27 mouse cellular contexts compared by ENCODE assay signal in genomic region chr15:90896480-90896879, GRCm38 (mm10).
DNase-seq lines count a peak whose midpoint lies in the region; ATAC-seq and TF ChIP-seq lines count a peak whose summit lies in the region.
"Had no signal": no experiment of that assay in that cellular context is flagged by ENCODE, and none has a peak within 500 bp of the region (broad histone marks: within the 10 kb centered on the region; RNA-seq: fewer than 3 reads in every experiment).

No protein-coding gene starts in this region.

- H3K36me3 ChIP-seq in heart, postnatal 0 days (replicated peaks; ENCODE audit: control insufficient read depth, insufficient read depth, low read length), result no peaks in the 10 kb centered on the region
- H3K36me3 ChIP-seq in liver, embryonic 15.5 days (replicated peaks), result no peaks in the 10 kb centered on the region
- H3K36me3 ChIP-seq in liver, embryonic 12.5 days, result no peaks in the 10 kb centered on the region
- H3K36me3 ChIP-seq in megakaryocyte, embryonic 14.5 days (replicated peaks; ENCODE audit: low read length), result no peaks in the 10 kb centered on the region
- no peaks in the 10 kb centered on the region for H3K36me3 ChIP-seq in liver, postnatal 0 days (replicated peaks; ENCODE audit: insufficient read depth, low read length)
- H3K36me3 ChIP-seq in kidney, embryonic 15.5 days, result no peaks in the 10 kb centered on the region
- H3K36me3 ChIP-seq: embryonic facial prominence, embryonic 10.5 days; embryonic facial prominence, embryonic 13.5 days; forebrain, embryonic 12.5 days; forebrain, embryonic 15.5 days; hindbrain, embryonic 10.5 days; hindbrain, embryonic 13.5 days had no signal

- H3K4me3 ChIP-seq in heart, postnatal 0 days (ENCODE audit: low read depth, low read length), result no peak overlapping the region
- H3K4me3 ChIP-seq in liver, embryonic 15.5 days (replicated peaks), result no peak overlapping the region
- H3K4me3 ChIP-seq in liver, embryonic 12.5 days, result no peak overlapping the region
- peak overlapping the region; percentile 55 for H3K4me3 ChIP-seq in megakaryocyte, embryonic 14.5 days (replicated peaks)
- H3K4me3 ChIP-seq in liver, postnatal 0 days (ENCODE audit: low read depth, low read length), result no peak overlapping the region
- H3K4me3 ChIP-seq in kidney, embryonic 15.5 days (replicated peaks), result no peak overlapping the region
- H3K4me3 ChIP-seq: embryonic facial prominence, embryonic 10.5 days; embryonic facial prominence, embryonic 13.5 days; erythroblast, embryonic 14.5 days; forebrain, embryonic 12.5 days; forebrain, embryonic 15.5 days; hindbrain, embryonic 10.5 days; hindbrain, embryonic 13.5 days had no signal

- no peak for TF ChIP-seq CTCF in heart, postnatal 0 days (IDR thresholded peaks at IDR 0.05; ENCODE audit: low read depth)
- TF ChIP-seq CTCF in liver, postnatal 0 days (IDR thresholded peaks at IDR 0.05; ENCODE audit: low read depth), result no peak

- no peak for TF ChIP-seq EP300 in heart, postnatal 0 days (IDR thresholded peaks at IDR 0.05; ENCODE audit: low read depth)
- no peak for TF ChIP-seq EP300 in liver, postnatal 0 days (IDR thresholded peaks at IDR 0.05; ENCODE audit: low read depth)

- H3K9ac ChIP-seq in heart, postnatal 0 days (replicated peaks; ENCODE audit: low read depth, low read length), result no peak overlapping the region
- no peak overlapping the region for H3K9ac ChIP-seq in liver, embryonic 15.5 days
- H3K9ac ChIP-seq in liver, embryonic 12.5 days, result no peak overlapping the region
- H3K9ac ChIP-seq in liver, postnatal 0 days (replicated peaks), result no peak overlapping the region
- no peak overlapping the region for H3K9ac ChIP-seq in kidney, embryonic 15.5 days
- H3K9ac ChIP-seq: embryonic facial prominence, embryonic 13.5 days; forebrain, embryonic 12.5 days; forebrain, embryonic 15.5 days; hindbrain, embryonic 13.5 days had no signal

- ATAC-seq in heart, postnatal 0 days (ENCODE audit: insufficient read depth, low read depth), result peak; percentile 14; the same call in 1 of the 2 replicates
- peak; percentile 62 for ATAC-seq in liver, embryonic 15.5 days (ENCODE audit: insufficient read depth)
- no peak for ATAC-seq in liver, embryonic 12.5 days
- ATAC-seq in megakaryocyte, adult 5-6 weeks (ENCODE audit: poor library complexity, severe bottlenecking), result no peak
- ATAC-seq in liver, postnatal 0 days, result peak; percentile 82
- ATAC-seq in kidney, embryonic 15.5 days (replicated peaks; ENCODE audit: low FRiP score), result no peak
- ATAC-seq: activated CD4-positive, CD25-positive, alpha-beta regulatory T cell, adult 4 months; forebrain, embryonic 15.5 days had no signal

- WGBS in heart, postnatal 0 days, result 72% methylated on average over 9 of the region's 9 CpGs
- 47% methylated on average over 9 of the region's 9 CpGs for WGBS in liver, embryonic 15.5 days (ENCODE audit: insufficient replicate concordance)
- WGBS in liver, embryonic 12.5 days (ENCODE audit: insufficient replicate concordance), result 53% methylated on average over 9 of the region's 9 CpGs
- WGBS in liver, postnatal 0 days (ENCODE audit: insufficient replicate concordance), result 55% methylated on average over 9 of the region's 9 CpGs
- 72% methylated on average over 9 of the region's 9 CpGs for WGBS in kidney, embryonic 15.5 days

- H3K4me2 ChIP-seq in heart, postnatal 0 days (ENCODE audit: low read depth, low read length), result no peak overlapping the region
- no peak overlapping the region for H3K4me2 ChIP-seq in liver, embryonic 15.5 days
- no peak overlapping the region for H3K4me2 ChIP-seq in liver, embryonic 12.5 days
- no peak overlapping the region for H3K4me2 ChIP-seq in liver, postnatal 0 days (ENCODE audit: low read depth, low read length)
- no peak overlapping the region for H3K4me2 ChIP-seq in kidney, embryonic 15.5 days
- H3K4me2 ChIP-seq: embryonic facial prominence, embryonic 13.5 days; forebrain, embryonic 12.5 days; forebrain, embryonic 15.5 days; heart, embryonic 11.5 days; hindbrain, embryonic 13.5 days had no signal

- no peaks in the 10 kb centered on the region for H3K27me3 ChIP-seq in heart, postnatal 0 days (ENCODE audit: control insufficient read depth, insufficient read depth, low read length)
- no peaks in the 10 kb centered on the region for H3K27me3 ChIP-seq in liver, embryonic 15.5 days
- H3K27me3 ChIP-seq in liver, embryonic 12.5 days (replicated peaks), result no peaks in the 10 kb centered on the region
- H3K27me3 ChIP-seq in megakaryocyte, embryonic 14.5 days (replicated peaks), result no peaks in the 10 kb centered on the region
- no peaks in the 10 kb centered on the region for H3K27me3 ChIP-seq in liver, postnatal 0 days (ENCODE audit: insufficient read depth, low read length)
- no peaks in the 10 kb centered on the region for H3K27me3 ChIP-seq in kidney, embryonic 15.5 days
- H3K27me3 ChIP-seq: embryonic facial prominence, embryonic 13.5 days; forebrain, embryonic 12.5 days; forebrain, embryonic 15.5 days; hindbrain, embryonic 13.5 days had no signal

- H3K27ac ChIP-seq in heart, postnatal 0 days (ENCODE audit: low read depth), result no peak overlapping the region
- no peak overlapping the region for H3K27ac ChIP-seq in liver, embryonic 15.5 days (replicated peaks)
- H3K27ac ChIP-seq in liver, embryonic 12.5 days, result no peak overlapping the region
- H3K27ac ChIP-seq in liver, postnatal 0 days (ENCODE audit: low read depth), result no peak overlapping the region; the same call in 1 of the 2 replicates
- H3K27ac ChIP-seq in kidney, embryonic 15.5 days, result no peak overlapping the region
- H3K27ac ChIP-seq: embryonic facial prominence, embryonic 10.5 days; embryonic facial prominence, embryonic 13.5 days; forebrain, embryonic 12.5 days; forebrain, embryonic 15.5 days; hindbrain, embryonic 10.5 days; hindbrain, embryonic 13.5 days had no signal

- no peaks in the 10 kb centered on the region for H3K9me3 ChIP-seq in heart, postnatal 0 days (replicated peaks; ENCODE audit: control insufficient read depth, low read length)
- no peaks in the 10 kb centered on the region for H3K9me3 ChIP-seq in liver, embryonic 15.5 days (replicated peaks)
- H3K9me3 ChIP-seq in liver, embryonic 12.5 days (replicated peaks), result no peaks in the 10 kb centered on the region
- H3K9me3 ChIP-seq in megakaryocyte, embryonic 14.5 days, result peaks cover 42% of the 10 kb centered on the region
- no peaks in the 10 kb centered on the region for H3K9me3 ChIP-seq in liver, postnatal 0 days (ENCODE audit: low read length)
- no peaks in the 10 kb centered on the region for H3K9me3 ChIP-seq in kidney, embryonic 15.5 days (replicated peaks)
- H3K9me3 ChIP-seq: embryonic facial prominence, embryonic 10.5 days; embryonic facial prominence, embryonic 13.5 days; forebrain, embryonic 12.5 days; forebrain, embryonic 15.5 days; hindbrain, embryonic 10.5 days; hindbrain, embryonic 13.5 days had no signal

- no peak for DNase-seq in heart, postnatal 0 days (ENCODE audit: low spot score)
- no peak for DNase-seq in heart, adult 11 months
- peak; percentile 17 for DNase-seq in liver, postnatal 0 days
- DNase-seq: adrenal gland, adult 8-10 months; adrenal gland, postnatal 25 days; cerebellum, adult 11-12 months; cerebellum, adult 8-10 months; cerebellum, postnatal 10 days; cerebellum, postnatal 36 days; embryo, embryonic 11 days; gastrocnemius, postnatal 25 days; heart, postnatal 10 days; heart, postnatal 36 days had no signal

- H3K4me1 ChIP-seq in heart, postnatal 0 days (ENCODE audit: control insufficient read depth, insufficient read depth), result no peaks in the 10 kb centered on the region
- no peaks in the 10 kb centered on the region for H3K4me1 ChIP-seq in liver, embryonic 15.5 days (replicated peaks)
- H3K4me1 ChIP-seq in liver, embryonic 12.5 days, result no peaks in the 10 kb centered on the region
- no peaks in the 10 kb centered on the region for H3K4me1 ChIP-seq in megakaryocyte, embryonic 14.5 days
- no peaks in the 10 kb centered on the region for H3K4me1 ChIP-seq in liver, postnatal 0 days (ENCODE audit: insufficient read depth)
- H3K4me1 ChIP-seq in kidney, embryonic 15.5 days, result no peaks in the 10 kb centered on the region
- H3K4me1 ChIP-seq: embryonic facial prominence, embryonic 10.5 days; embryonic facial prominence, embryonic 13.5 days; forebrain, embryonic 12.5 days; forebrain, embryonic 15.5 days; hindbrain, embryonic 10.5 days; hindbrain, embryonic 13.5 days had no signal

Comparison
In these comparisons a context has a peak if more than half of its experiments do, and no peak if none do; other contexts are left out.
1. ATAC-seq: peak in heart, postnatal 0 days (single experiment), liver, embryonic 15.5 days (single experiment) and liver, postnatal 0 days (single experiment); none in liver, embryonic 12.5 days (single experiment), megakaryocyte, adult 5-6 weeks (single experiment) and kidney, embryonic 15.5 days (single experiment).